Mouse (Mus musculus): ENCODE results near the gene Baiap2l2. TPM values are rescaled to one million over a fixed set of nuclear protein-coding genes. Genes with fewer than 3 reads are reported as not detected.

Gene Baiap2l2
- total RNA-seq (2021), result 1 to 10 TPM in 1 of 2 experiments, under 1 TPM in 1; 0.78 to 2.4 TPM

GRCm38 (mm10) chr15:79285399-79285798, at the start of gene Baiap2l2:
Gene Baiap2l2, minus strand, starts transcription at chr15:79285537.
- intact Hi-C loops (cut with DNase I), result no loop called here
- DNase-seq (ENCODE audit: low spot score), result no peak

GRCm38 (mm10) chr15:79333409-79333808, 48.1 kb upstream of the Baiap2l2 start:
- no peak for DNase-seq (ENCODE audit: low spot score)
- intact Hi-C loops (cut with DNase I), result loop anchor here (5.0 kb wide), 1 partner anchor 91 kb away; no protein-coding TSS in a partner anchor

GRCm38 (mm10) chr15:79330521-79330920, 45.2 kb upstream of the Baiap2l2 start:
- intact Hi-C loops (cut with DNase I), result loop anchor here (2.0 to 5.0 kb wide), 2 partner anchors 16 to 88 kb away; partner anchors contain the start of gene Maff
- DNase-seq (ENCODE audit: low spot score), result no peak

GRCm38 (mm10) chr15:79329979-79330363, 44.6 kb upstream of the Baiap2l2 start:
- no peak for DNase-seq (ENCODE audit: low spot score)
- intact Hi-C loops (cut with DNase I), result loop anchor here (2.0 to 5.0 kb wide), 2 partner anchors 17 to 88 kb away; partner anchors contain the start of gene Maff

- DNase-seq (ENCODE audit: low spot score), result no peak
- intact Hi-C loops (cut with DNase I), result no loop called here
Measured at GRCm38 (mm10) chr15:79329346-79329978, 44.1 kb upstream of the Baiap2l2 start.

- intact Hi-C loops (cut with DNase I), result no loop called here
Measured at GRCm38 (mm10) chr15:79328939-79329275, 43.6 kb upstream of the Baiap2l2 start.

GRCm38 (mm10) chr15:79328058-79328938, 43.0 kb upstream of the Baiap2l2 start, which contains the start of gene Pla2g6:
Gene Pla2g6, minus strand, starts transcription at chr15:79328390.
- DNase-seq (ENCODE audit: low spot score), result peak; percentile 98
- intact Hi-C loops (cut with DNase I), result no loop called here

More at GRCm38 (mm10) chr15:79328939-79329275, 43.6 kb upstream of the Baiap2l2 start:
- no peak for DNase-seq (ENCODE audit: low spot score)

- no peak for DNase-seq (ENCODE audit: low spot score)
- intact Hi-C loops (cut with DNase I), result no loop called here
Measured at GRCm38 (mm10) chr15:79326971-79327961, 41.9 kb upstream of the Baiap2l2 start.

- DNase-seq (ENCODE audit: low spot score), result no peak
- intact Hi-C loops (cut with DNase I), result no loop called here
Measured at GRCm38 (mm10) chr15:79326264-79326663, 40.9 kb upstream of the Baiap2l2 start.

- DNase-seq (ENCODE audit: low spot score), result no peak
- intact Hi-C loops (cut with DNase I), result no loop called here
Measured at GRCm38 (mm10) chr15:79325742-79326141, 40.4 kb upstream of the Baiap2l2 start.

GRCm38 (mm10) chr15:79324373-79324772, 39.0 kb upstream of the Baiap2l2 start:
- intact Hi-C loops (cut with DNase I), result loop anchor here (5.0 kb wide), 1 partner anchor 92 kb away; no protein-coding TSS in a partner anchor

GRCm38 (mm10) chr15:79323791-79324155, 38.4 kb upstream of the Baiap2l2 start:
- intact Hi-C loops (cut with DNase I), result loop anchor here (5.0 kb wide), 1 partner anchor 91 kb away; no protein-coding TSS in a partner anchor
- DNase-seq (ENCODE audit: low spot score), result no peak

More at GRCm38 (mm10) chr15:79324373-79324772, 39.0 kb upstream of the Baiap2l2 start:
- no peak for DNase-seq (ENCODE audit: low spot score)

- intact Hi-C loops (cut with DNase I), result loop anchor here (5.0 kb wide), 1 partner anchor 91 kb away; no protein-coding TSS in a partner anchor
- DNase-seq (ENCODE audit: low spot score), result peak; percentile 82
Measured at GRCm38 (mm10) chr15:79322991-79323790, 37.9 kb upstream of the Baiap2l2 start.

GRCm38 (mm10) chr15:79322281-79322990, 37.1 kb upstream of the Baiap2l2 start:
- intact Hi-C loops (cut with DNase I), result loop anchor here (5.0 kb wide), 1 partner anchor 90 kb away; no protein-coding TSS in a partner anchor
- no peak for DNase-seq (ENCODE audit: low spot score)

- DNase-seq (ENCODE audit: low spot score), result no peak
- intact Hi-C loops (cut with DNase I), result loop anchor here (5.0 kb wide), 1 partner anchor 89 kb away; no protein-coding TSS in a partner anchor
Measured at GRCm38 (mm10) chr15:79321733-79322190, 36.4 kb upstream of the Baiap2l2 start.

GRCm38 (mm10) chr15:79313848-79314369, 28.6 kb upstream of the Baiap2l2 start:
- no peak for DNase-seq (ENCODE audit: low spot score)
- intact Hi-C loops (cut with DNase I), result no loop called here

- intact Hi-C loops (cut with DNase I), result no loop called here
- no peak for DNase-seq (ENCODE audit: low spot score)
Measured at GRCm38 (mm10) chr15:79307861-79308260, 22.5 kb upstream of the Baiap2l2 start.
